Mouse (Mus musculus) R1 (cell line): ENCODE measurements around the gene Snx18.
A peak's percentile ranks its signal among the peaks of the same experiment; 100 is the strongest.

ENCODE experiments used
- DNase-seq: peaks from one replicate; pipeline ENCODE4 v3.0.0-alpha.2; 2018; ENCODE audit warnings: low read depth, low spot score

Gene Snx18

DNA sequence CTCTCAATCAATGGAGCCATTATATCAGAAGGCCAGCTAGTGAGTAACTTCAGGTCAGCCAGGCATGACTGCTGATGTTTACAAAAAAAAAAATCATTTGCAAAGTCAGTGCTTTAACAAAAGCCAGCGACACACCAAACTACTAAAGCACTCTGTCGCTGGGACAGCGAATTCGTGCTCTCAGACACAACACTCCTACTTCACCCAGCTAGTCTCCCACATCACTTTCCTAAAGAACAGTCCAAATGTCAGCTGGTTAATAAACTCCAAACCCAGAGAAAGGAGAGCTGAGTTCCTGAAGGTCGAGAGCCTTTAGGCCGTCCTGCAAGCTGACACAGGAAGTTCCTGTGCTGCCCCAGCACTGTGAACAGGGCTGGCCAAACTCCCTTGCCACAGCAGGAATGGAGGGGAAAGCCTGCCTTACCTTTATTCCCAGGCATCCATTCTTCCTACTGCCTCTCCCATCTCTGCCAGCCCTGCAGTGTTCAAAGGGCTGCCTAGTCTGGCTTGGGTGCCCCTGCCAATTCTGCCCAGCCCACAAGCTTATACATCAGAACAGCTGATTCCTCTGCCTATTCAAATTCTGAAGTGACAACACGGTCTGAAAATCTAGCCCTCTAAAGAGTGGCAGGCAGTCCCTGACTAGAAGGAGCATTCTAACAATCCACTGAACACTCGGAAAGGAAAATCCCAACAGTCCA lies 2.2 kb downstream of the Snx18 start:
- no peak for DNase-seq

DNA sequence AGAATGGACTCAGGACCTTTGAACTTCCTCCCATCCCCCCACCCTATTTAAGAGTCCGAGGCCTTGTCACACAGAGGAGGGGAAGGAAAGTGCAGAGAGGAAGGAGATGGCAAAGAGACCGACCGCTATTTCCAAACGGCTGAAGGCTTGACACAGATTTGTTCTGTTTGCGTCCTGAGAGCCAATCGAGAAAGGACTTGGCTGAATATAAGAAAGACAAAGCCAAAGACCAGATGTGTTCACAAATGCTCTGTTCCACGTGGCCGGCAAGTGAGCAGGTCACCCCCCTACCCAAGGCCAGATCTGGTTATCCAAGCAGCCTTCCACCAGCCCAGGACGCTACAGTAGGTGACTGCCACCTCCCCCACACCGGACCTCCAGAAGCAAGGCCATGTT lies 2.8 kb downstream of the Snx18 start:
- DNase-seq: no peak

DNA sequence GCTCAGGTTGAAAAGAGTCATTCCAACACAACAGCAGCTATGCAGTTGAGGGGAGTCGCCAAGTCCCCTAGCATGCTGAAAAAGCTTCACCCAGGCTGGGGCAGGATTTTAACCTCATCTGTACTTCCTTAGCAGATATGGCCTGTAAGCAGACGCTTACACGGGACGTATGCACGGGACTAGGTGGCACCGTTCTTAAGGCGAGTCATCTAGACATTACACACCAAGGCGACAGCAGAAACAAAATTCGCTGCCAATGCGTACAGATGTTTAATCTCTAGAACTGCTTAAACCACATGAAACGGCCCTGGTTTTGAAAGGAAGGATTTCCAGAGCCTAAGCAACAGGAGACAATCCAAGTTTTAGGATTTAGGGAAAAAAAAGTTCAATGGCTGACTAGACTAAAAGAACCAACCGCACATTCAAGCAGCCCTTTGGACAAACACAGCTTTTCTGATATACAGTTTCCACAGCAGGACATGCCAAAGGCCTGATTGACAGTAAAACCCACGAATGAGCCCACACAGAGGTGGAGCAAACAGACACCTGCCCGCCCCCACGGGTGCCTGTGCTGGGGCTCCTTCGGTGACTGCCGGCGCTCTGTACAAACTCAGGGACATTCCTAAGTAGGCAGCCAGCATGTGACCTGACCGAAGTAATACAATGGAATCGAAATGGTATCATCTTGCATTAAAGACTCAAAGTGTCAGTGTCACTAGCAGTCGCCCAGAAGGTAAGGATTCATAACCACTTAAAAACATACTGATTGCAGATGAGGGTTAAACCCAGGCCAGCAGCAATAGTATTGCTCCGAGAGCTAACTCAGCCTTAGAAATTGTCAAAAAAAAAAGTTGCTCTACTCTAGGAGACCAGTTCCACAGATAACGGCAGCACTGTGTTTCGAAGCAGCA lies 3.5 kb downstream of the Snx18 start:
- DNase-seq: peak; percentile 83

DNA sequence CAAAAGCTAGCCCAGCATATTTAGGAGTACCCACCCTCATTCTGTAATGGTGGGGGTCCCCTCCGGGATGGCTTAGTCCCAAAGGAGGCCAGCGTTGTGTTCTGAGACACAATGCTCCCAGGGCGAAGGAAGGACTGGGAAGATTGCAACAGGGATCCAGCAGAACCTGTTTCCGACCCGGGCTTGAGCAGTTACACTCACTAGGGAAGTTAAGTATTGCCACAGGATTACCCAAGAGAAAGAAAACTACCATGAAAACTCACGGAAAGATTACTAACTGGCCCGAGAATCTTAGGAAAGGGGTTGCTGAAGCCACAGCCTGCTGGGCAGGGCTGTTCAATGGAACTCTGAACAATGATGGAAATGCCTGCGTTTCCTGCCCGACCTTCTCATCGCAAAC lies 4.5 kb downstream of the Snx18 start:
- no peak for DNase-seq

DNA sequence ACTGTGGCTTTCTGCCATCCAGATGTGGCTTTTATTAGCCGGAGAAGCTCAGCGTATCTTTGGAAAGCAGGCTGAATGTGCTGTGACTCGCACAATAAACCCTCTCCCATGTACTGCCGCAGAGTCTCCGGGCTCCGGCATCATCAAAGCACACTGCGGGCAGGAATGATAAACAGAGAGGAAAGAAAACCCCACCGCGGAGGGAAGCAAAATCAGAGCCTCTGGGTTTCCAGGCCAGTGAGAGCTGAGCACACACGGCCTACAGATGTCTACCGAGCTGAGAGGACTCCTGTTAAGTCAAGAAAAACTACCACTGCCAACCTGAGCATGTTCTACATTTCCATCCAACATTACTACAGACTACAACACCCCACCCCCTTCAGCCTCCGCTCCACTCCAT lies 5.0 kb downstream of the Snx18 start:
- DNase-seq: no peak

DNA sequence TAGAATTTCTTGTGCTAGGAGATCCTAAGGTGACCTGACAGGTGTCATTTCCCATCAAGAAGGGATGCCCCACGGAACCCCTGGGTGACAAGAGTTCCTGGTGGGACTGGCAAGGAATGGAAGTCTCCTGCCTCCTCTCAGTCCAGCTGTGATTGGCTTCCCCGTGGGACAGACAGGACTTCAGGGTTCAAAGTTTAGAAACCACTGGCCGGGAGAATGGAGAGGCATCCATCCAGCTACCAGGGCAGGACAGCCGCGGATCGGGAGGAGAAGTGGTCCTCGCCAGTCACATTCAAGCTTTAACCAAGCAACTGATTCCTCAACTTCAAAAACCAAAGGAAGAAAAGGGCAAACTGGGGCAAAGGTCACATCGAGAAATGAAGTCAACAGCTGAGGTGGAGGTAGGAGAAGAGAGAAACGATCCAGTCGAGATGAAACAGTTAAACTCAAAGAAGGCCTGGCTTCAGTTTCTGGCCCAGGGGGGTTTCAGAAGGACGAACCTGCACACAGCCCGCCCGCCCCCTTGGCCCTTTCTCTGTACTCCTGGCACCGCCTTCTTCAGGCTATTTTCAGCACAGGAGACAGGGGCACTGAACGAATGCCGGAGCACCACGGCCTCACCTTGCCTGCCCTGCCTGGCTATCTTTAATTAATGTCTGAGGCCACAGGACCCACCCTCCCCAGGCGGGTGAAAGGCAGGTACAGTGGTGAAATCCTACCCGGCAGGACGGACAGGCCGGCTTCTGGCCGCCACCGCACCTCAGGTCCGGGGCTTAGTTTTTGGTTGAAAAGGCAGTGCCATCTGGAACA lies 6.0 kb downstream of the Snx18 start:
- no peak for DNase-seq

DNA sequence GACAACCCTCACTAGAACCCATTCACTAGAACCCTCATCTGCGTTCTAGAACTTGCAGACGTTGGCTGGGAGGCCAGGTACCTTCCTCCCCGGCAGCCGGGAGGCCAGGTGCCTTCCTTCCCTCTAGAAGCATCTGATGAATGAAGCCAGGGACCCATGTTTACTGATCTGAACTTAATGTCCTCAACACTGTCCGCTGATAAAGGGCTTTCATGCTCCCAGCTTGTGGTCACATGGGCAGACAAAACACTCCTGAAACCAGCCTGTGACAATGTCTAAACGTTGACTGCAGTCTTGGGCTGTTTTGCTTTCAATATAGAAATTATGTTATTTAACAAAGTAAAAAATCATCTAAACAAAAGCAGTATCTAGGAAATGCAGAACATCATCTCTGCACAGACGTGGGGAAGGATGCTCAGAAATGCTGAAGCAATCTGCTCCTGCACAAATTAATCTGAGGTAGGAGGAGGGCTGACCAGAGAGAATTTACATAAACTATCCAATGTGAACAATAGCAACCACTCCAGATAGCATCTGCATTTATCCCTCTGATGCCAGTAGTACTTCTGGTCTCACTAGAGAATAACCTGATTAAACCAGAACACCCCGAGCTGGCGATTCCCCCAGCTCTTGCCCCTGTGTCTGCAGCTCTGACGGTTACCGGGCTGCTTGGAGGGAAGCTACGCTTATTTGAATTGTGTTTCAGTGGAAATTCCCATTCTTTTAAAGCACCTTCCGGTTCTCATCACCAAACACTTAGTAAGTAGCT lies 7.4 kb downstream of the Snx18 start:
- DNase-seq: no peak

DNA sequence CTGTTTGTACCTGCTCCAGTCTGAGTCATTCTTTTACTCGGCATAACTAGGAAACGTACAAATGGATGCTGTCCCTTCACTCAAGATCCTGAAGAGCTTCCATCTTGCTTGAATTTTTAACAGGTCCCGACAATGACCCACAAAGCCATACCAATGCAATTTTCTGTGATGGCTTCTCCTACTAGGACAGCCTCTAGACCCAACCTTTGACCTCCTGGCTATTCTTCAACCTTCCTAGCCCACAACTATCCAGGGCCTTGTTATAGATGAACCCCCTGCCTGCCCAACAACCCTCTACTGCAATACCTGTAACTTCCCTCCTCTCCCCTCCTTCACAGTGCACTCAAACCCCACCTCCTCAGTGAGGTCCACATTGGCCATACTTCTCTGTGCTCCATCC lies 8.9 kb downstream of the Snx18 start:
- DNase-seq: no peak

DNA sequence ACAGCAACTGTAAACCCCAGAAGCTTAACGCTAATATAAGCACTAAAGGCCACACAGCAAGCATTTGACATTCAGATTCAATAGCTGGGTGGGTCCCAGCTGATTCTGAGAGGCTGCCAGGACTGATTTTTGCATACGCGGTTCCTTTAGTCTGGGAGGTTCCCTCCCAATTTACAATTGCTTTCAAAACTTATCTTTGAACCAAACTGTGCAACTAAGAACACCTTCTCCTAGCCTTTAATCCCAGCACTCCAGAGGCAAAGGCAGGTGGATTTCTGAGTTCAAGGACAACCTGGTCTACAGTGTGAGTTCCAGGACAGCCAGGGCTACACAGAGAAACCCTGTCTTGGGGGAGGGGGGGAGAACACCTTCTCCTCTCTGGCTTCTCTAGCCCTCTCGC lies 10.5 kb downstream of the Snx18 start:
- peak; percentile 83 for DNase-seq

DNA sequence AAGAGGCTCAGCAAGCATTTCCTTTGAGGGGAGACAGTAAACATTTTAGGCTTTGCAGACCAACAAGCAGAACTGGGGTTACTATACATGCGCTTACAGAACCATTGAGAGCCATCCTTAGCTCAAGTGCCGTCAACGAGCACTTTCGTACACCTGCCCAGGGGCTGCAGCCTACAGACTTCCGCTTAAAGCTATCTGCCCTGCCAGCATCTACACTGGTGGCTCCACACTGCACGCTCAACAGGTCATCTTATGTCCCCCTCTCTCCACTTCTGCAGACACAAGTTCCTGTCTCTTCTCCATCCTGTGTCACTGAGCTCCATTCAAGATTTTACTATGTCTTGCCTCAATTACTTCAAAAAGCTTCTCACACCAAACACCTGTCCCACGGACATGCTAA lies 11.0 kb downstream of the Snx18 start:
- no peak for DNase-seq

DNA sequence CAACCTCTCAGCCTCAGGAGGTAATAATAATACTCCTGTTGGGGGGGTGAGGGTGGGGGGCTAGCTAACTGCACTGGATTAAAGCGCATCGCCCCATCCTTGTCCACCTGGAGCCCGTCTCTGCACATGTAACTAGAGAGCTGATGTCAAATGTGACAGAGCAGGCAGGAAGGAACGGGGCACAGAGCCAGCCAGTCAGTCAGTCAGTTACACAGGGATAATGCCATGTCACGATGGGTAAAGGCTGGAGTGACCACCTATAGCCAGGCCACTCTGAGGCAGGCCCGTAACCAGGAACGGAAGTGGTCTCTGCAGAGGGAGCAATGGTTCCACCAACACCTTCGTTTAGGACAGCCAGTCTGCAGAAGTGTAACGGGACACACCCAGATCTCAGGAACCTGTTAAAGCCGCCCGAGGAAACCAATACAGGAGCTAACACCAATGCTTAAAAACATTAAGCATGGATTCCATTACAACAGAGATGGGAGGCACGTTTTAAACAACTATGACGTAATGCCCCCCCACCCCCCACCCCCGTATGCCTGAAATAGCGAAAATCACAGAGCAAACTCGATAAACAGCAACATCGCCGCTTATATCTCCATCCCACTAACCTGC lies 11.5 kb downstream of the Snx18 start:
- DNase-seq: peak; percentile 63

DNA sequence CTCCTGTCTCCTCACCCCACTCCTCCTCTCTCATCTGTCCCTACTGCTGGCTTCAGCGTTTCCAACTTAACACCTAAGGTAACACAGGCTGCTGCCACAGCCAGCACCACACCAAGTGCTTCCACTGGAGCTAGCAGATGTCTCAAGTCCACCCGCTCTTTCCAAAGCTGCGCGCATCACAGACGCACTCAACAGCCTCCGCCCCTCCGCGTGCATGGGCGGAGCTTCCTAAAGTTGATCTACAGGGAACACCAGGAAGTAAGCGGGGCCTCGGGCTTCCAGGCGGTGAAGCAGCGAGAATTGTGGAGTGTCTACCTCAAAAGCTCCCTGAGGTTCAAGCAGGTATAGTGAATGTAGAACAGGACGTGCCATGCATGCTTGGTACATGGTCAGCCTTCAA lies 12.2 kb downstream of the Snx18 start:
- peak; percentile 94 for DNase-seq

DNA sequence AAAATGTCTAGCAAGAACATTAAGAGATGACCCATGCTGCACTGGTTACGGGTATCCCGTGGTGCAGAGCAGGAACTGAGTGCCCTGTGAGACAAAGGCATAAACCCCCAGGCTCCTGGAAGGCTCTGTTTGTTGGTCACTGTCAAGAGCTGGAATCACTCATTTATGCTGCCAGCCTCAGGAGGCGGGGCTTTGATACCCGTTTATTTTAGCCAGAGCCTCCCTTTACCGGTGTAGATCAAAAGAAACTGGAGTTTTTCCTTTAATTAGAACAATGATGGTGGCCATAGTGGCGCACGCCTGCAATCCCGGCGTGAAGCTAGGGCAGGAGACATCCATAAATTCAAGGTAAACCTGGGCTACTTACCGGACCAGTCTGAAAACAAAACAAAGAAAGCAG lies 12.7 kb downstream of the Snx18 start:
- peak; percentile 53 for DNase-seq

DNA sequence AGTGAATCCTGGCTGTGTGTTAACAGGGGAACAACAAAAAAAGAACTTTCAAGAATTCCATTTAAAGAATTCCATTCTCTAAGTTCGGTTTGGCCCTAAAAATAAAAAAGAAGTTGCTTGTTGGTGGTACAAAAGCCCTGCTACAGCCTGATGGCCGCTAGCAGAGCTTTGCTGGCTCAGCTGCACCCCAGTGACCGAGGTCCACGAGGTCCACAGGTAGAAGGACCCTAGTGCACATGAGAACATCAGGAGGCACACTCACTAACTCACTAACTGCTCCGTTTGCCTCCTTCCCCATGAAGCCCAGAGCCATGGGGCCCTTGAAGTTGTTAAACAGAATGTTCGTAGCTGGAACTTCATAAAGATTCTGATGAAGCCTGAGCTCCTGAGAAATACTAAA lies 14.0 kb downstream of the Snx18 start:
- no peak for DNase-seq

DNA sequence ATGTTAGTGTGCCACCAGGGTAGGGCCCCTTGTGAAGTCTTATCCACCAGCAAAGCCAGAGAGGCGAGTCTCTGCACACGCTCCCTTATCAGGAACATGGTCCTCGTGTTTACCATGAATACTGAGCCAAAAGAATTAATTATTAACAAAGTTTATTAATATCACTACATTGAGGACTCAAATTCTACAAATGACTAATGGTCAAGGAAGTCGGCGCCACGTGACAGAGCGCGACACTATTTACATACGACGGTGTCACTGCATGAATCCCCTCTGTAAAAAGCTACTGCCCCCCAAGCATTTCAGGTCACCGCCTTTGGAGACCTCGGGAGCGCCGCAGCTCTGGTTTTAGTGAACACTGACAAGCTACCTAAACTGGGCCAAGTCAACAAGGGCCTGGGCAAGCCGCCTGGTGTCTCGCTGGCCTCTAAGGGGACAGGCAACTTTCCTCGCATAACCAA lies 15.5 kb downstream of the Snx18 start:
- DNase-seq: no peak

DNA sequence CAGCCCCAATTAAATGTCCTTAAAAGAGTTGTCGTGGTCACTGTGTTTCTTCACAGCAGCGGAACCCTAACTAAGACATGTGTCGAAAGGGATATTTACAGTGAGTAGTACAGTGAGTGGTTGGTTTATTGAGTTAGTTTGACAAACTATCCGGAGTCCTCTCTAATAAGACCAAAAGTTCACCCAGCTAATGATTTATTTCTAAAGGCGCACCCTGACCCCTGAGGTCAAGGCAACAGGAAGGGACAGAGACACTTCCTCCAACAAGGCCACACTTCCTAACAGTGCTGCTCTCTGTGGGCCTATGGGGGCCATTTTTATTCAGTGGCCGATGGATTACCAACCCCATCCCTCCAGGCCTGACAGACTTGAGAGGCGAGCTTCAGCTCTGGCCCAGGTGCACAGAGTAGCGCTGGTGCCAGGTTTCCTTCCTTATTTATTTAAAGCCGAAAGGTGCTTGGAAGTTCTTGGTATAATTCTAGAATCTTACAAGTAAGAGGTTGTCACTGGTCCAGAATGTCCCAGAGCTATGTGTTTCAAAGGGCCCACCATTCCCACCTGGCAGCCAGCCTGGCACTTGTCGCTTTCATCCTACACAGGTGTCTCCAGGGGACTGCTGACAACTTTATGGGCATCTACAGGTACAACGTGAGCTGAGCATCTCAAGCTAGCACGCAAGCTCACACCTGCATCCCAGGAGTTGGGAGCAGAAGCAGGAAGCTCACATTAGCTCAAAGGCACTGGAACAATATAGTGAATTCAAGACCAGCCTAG lies 16.3 kb downstream of the Snx18 start:
- DNase-seq: no peak

DNA sequence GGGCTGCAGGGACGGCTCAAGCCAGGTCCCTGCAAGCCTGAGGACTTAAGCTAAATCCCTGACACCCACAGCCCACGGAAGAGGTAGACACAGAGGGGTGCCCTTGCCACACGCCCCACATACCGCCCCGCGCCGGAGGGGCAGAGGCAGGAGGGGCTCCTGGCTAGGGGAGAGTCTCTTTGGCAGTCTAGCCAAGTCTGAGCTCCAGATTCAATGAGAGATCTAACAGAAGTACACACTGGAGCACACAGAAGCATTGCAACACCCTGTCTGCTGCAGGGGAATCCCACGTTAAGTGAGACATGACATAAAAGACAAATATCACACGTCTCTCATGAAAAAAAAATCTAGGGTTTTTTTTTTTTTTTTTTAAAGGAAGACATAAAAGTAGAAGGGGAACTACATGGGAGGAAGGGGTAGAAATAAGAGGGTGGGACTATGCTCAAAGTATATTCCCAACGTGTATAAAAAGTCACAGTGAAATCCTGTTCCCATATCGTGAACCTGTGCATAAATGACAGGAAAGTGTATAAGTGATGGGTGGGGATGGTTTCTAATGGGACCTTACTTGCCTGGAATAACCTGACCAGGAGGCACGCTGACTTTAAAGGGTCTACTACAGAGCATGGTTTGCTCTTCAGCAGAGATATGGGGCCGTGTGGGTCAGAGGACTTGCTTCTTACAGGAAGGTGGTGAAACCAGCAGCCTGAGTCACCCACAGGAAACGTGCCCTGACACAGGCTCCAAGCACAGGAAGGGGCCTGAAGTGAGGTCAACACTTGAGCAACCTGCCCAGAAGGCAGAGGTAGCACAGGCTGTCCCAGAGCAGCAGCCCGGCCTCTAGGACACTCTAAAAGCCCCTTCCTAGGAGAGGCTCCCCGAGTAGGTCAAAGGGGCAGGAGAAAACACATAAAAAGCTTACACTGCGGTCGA lies 17.6 kb downstream of the Snx18 start:
- no peak for DNase-seq

DNA sequence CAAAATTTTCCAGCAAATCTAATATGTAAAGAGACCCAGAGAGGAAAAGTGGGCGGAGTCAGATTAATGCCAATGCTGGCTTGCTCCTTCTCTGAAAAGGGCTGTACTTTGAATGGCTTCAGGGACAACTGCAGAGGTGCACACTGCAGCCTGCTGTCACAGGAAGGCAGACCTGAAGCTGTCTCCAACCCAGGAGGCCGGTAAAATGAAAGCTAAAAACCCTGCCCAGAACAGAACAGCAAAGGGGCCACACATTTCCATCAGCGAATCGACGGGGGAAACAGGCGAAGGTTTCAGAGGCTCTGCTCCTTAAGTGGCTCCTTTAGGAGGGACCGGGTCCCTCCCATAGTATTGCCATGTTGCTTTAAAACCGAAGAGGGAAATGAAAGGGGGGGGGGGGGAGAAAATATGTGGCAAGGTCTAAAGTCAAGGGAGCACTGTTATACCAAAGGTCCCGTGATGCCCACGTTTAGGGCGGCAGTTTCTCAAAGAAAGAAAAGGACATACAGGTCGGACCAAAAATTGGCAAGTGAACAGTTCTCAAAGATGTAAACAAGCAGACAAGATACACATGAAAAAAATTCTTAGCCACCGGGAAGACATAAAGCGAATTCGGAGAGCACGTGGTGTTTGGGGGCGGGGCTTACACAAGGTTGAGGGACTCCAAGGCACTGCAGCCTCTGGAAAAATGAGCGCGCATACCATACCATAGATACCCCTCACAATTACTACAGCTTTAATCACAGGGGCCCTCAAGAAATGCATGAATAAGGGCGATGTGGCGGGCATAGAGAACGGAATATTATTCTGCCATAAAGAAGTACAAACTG lies 18.4 kb downstream of the Snx18 start:
- peak; percentile 73 for DNase-seq
